Mouse (Mus musculus) heart, adult 2 months (tissue): ENCODE data around the gene Slc16a9.

Source experiments
- CTCF ChIP-seq: fragments of 200-600 bp; IDR thresholded peaks from 2 replicates; pipeline ENCODE4 v1.8.1; 2022; ENCODE audit warnings: antibody characterized with exemption, mild to moderate bottlenecking, moderate library complexity
- EP300 ChIP-seq: fragments of 200-500 bp; IDR thresholded peaks from 2 replicates; pipeline ENCODE4 v1.6.1; 2011; ENCODE audit warnings: low read depth, low read length, control low read depth; ENCODE audit not compliant: insufficient read depth

DNA sequence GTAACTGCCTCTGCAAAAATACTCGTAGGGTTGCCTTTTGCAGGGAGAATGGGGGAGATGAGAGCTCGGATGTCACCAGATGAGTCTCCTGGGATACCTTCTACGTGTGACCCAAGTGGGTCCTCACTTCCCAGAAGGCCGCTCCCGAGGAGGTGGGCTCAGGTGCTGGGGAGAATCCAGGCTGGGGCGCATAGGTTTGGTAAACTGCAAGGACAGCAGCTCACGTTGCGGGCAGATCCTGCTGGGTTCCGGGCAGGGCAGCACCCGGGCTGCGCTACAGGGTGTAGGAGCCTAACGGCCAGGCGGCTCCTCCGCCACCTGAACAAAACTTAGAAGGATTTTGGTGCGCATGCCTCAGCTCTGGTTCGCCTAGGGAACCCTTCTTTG, 652 bp downstream of the Slc16a9 start:
- TF ChIP-seq EP300 (no peak), CTCF (no peak)
